Mouse (Mus musculus) left cerebral cortex, adult 2 months (tissue): Measurements from ENCODE around the gene Klf6. TPM values are rescaled to one million over a fixed set of nuclear protein-coding genes. Genes with fewer than 3 reads are reported as not detected.

Experiments used
- DNase-seq, 2 experiments: peaks; one replicate each; pipeline ENCODE4 v3.0.0; 2021 to 2022; ENCODE audit warnings: low spot score in 2 of 2, mixed read lengths in 1 of 2; ENCODE audit errors: extremely low spot score in 1 of 2
- H3K27ac ChIP-seq: fragments of 200-600 bp; 2 replicates; pipeline ENCODE4 v1.8.1; 2022
- H3K4me3 ChIP-seq: fragments of 200-600 bp; 2 replicates; pipeline ENCODE4 v1.8.1; 2022
- CTCF ChIP-seq: fragments of 200-600 bp; IDR thresholded peaks from 2 replicates; pipeline ENCODE4 v1.8.1; 2022; ENCODE audit warnings: antibody characterized with exemption, mild to moderate bottlenecking, moderate library complexity
- intact Hi-C: fragments of 180-260 bp; cut with DNase I; formaldehyde crosslinking; loops from one replicate; pipeline ENCODE4 v1.15.1; 2025
- microRNA-seq, 2 experiments: library from miRNA; unstranded; fragments of <30 nt; microRNA quantifications; one replicate each; pipeline ENCODE4 v1.2.0; 2021
- total RNA-seq, 2 experiments: library from RNA; stranded (reverse); gene quantifications; 2 replicates each; pipeline ENCODE4 v1.2.3; 2021

The Klf6 gene
- total RNA-seq, 2 experiments from 2014 or later: 49.0 to 55.1 TPM

- H3K4me3 ChIP-seq: no peak overlapping the region
- intact Hi-C loops: no loop called here
- no peak for DNase-seq
- H3K27ac ChIP-seq: no peak overlapping the region
- TF ChIP-seq CTCF: no peak
These were observed 58.7 kb downstream of the Klf6 start for GRCm38 (mm10) chr13:5919966-5920365.

Small RNA genes lying within 50 kb of the gene (microRNA-seq; reads per million reads assigned to microRNA genes)
- 0 reads per million in 2 experiments for gene Gm26043
